Mouse (Mus musculus) hindbrain, embryonic 15.5 days (tissue): ENCODE results near the gene Vamp9. TPM values are rescaled to one million over a fixed set of nuclear protein-coding genes. Genes with fewer than 3 reads are reported as not detected.

Experiments
- ATAC-seq: fragments of 200-750 bp; cut with Nextera tagmentation; 2 replicates; pipeline ENCODE4 v1.8.0; 2017; ENCODE audit warnings: low read depth, moderate number of reproducible peaks, moderate TSS enrichment; ENCODE audit not compliant: low FRiP score
- H3K27ac ChIP-seq: fragments of 300-500 bp; sonication (generic); replicated peaks from 2 replicates; pipeline ENCODE4 v1.5.1; 2015; ENCODE audit warnings: mild to moderate bottlenecking, inconsistent platforms
- H3K27me3 ChIP-seq: fragments of 300-500 bp; sonication (generic); 2 replicates; pipeline ENCODE4 v1.6.1; 2015; ENCODE audit warnings: control low read depth, inconsistent platforms
- H3K36me3 ChIP-seq: fragments of 300-500 bp; sonication (generic); 2 replicates; pipeline ENCODE4 v1.6.1; 2015; ENCODE audit warnings: control low read depth, inconsistent platforms
- H3K4me1 ChIP-seq: fragments of 300-500 bp; sonication (generic); replicated peaks from 2 replicates; pipeline ENCODE4 v1.6.1; 2015; ENCODE audit warnings: control low read depth, inconsistent platforms
- H3K4me2 ChIP-seq: fragments of 300-500 bp; sonication (generic); 2 replicates; pipeline ENCODE4 v1.6.1; 2015; ENCODE audit warnings: moderate library complexity, mild to moderate bottlenecking, inconsistent platforms
- H3K4me3 ChIP-seq: fragments of 300-500 bp; sonication (generic); 2 replicates; pipeline ENCODE4 v1.5.1; 2015; ENCODE audit warnings: mild to moderate bottlenecking, inconsistent platforms
- H3K9ac ChIP-seq: fragments of 300-500 bp; sonication (generic); 2 replicates; pipeline ENCODE4 v1.6.1; 2015; ENCODE audit warnings: inconsistent platforms
- H3K9me3 ChIP-seq: fragments of 300-500 bp; sonication (generic); 2 replicates; pipeline ENCODE4 v1.6.1; 2016; ENCODE audit warnings: control low read depth, inconsistent platforms
- WGBS: fragments of 180-500 bp; shearing (Covaris S2); methylation state at CpG from one replicate; pipeline ENCODE4 v1.1.7; 2015; 5-methylcytosine and 5-hydroxymethylcytosine counted together
- polyA plus RNA-seq: library from polyadenylated mRNA; unstranded; fragments of >200 nt; fragmentation: Nextera tagmentation; extraction: Ambion mirVana; gene quantifications from 2 replicates; pipeline ENCODE4 v1.2.1, GENCODE M21; 2015

Vamp9 gene
- polyA plus RNA-seq, 1 experiment from 2014 or later, result 1.2 TPM

DNA sequence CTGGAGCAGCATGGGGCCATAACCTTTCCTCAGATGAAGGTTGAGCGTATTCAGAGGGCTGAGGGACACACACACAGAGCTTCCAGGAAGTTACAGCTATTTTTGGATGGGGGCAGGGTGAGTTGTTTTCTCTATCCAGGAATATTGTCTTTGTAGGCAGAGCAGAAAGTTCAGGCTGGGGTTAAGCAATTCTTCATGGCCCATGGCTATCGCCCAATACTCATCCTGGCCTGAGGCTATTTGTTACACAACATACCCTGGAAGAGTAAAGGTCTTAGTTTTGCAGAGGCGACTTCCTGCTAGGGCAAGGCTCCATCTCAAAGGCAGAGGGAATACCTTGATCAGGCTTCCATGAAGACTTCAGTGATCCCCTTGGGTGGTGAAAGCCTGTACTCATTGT is 88.1 kb downstream of the Vamp9 start:
- Histone ChIP-seq H3K4me2 (no peak overlapping the region), H3K9ac (no peak overlapping the region), H3K4me3 (no peak overlapping the region), H3K27me3 (no peaks in the 10 kb centered on the region), H3K9me3 (no peaks in the 10 kb centered on the region), H3K36me3 (no peaks in the 10 kb centered on the region), H3K4me1 (no peaks in the 10 kb centered on the region), H3K27ac (no peak overlapping the region)
- 82% methylated on average over 3 of the region's 3 CpGs for WGBS
- no peak for ATAC-seq

DNA sequence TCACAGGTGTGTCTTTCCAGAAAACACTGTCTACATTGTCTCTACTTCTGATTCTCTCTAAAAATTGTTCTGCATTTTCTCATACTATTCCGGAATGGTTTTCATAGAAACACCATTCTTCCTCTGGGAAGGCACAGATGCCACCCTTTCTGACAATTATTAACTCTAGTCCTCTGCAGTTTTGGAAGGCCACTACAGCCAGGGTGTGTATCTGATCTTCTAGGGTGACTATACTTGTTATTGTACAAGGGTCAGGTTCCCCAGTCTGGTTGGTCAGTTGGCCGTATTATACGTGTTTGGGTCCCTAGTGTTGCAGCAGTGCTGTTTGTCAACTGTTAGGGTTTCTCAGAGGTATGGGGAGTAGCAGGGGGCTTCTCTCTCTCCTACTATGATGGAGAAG is 88.6 kb downstream of the Vamp9 start:
- Histone ChIP-seq H3K4me2 (no peak overlapping the region), H3K9me3 (no peaks in the 10 kb centered on the region), H3K9ac (no peak overlapping the region), H3K27ac (no peak overlapping the region), H3K36me3 (no peaks in the 10 kb centered on the region), H3K4me3 (no peak overlapping the region), H3K4me1 (no peaks in the 10 kb centered on the region), H3K27me3 (no peaks in the 10 kb centered on the region)
- 98% methylated on average over 3 of the region's 3 CpGs for WGBS
- no peak for ATAC-seq

DNA sequence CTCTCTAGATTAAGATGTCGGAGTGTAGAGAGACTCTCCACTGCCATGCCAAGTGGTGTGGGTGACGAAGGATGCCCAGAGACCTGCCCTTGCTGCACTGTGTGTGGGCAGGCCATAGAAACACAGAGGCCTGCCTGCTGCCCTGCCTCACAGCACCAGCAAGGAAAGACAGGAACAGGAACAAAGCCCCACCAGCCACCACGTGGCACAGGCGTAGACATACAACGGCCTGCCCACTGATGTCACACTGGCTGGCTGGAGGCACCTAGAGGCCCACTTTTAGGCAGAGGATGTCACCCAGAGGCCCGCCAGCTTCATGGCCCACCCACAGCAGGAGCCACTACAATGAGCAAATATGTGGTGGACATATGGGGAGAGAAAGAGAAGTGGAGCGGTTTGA is 94.0 kb downstream of the Vamp9 start:
- Histone ChIP-seq H3K4me1 (no peaks in the 10 kb centered on the region), H3K4me3 (no peak overlapping the region), H3K36me3 (no peaks in the 10 kb centered on the region), H3K27ac (no peak overlapping the region), H3K9ac (no peak overlapping the region), H3K4me2 (no peak overlapping the region), H3K27me3 (no peaks in the 10 kb centered on the region), H3K9me3 (no peaks in the 10 kb centered on the region)
- no peak for ATAC-seq
- 76% methylated on average over 7 of the region's 7 CpGs for WGBS

DNA sequence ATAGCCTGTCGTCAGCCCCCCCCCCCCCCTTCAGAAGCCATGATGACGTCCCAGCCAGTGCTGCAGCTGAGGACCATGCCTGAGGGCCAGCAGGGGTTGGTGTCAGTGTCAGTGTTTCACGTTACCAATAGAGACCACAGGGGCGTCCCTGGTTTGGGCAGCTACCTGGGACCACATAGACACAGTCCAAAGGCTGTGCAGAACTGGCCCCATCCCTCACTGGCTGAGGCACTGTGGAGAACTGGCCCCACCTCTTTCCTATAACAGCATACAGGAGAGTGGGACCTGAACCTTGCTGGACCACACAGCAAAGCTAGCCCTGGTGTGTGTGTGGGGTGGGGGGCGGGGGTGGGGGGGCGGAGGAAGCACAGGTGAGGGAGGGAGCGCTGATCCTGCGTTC is 94.4 kb downstream of the Vamp9 start:
- WGBS, result 40% methylated on average over 6 of the region's 8 CpGs
- H3K36me3 ChIP-seq, result no peaks in the 10 kb centered on the region

More for the DNA sequence above, 94.4 kb downstream of the Vamp9 start:
- H3K9me3 ChIP-seq, result no peaks in the 10 kb centered on the region
- no peak overlapping the region for H3K4me3 ChIP-seq
- no peaks in the 10 kb centered on the region for H3K27me3 ChIP-seq
- H3K9ac ChIP-seq, result no peak overlapping the region
- H3K4me1 ChIP-seq, result no peaks in the 10 kb centered on the region
- H3K4me2 ChIP-seq, result no peak overlapping the region
- peak; percentile 15; the same call in 1 of the 2 replicates for ATAC-seq
- no peak overlapping the region for H3K27ac ChIP-seq

Other genes starting within 250 kb of the Vamp9 start
- 54.2 and 56.7 TPM in 2 replicates for gene Rasgef1b, start 177.2 kb upstream of the Vamp9 start, polyA plus RNA-seq
- 161 and 172 TPM in 2 replicates for gene Hnrnpd, start 72.7 kb downstream of the Vamp9 start, polyA plus RNA-seq
- 2.5 and 3.8 TPM in 2 replicates for gene 4930524J08Rik, start 72.8 kb downstream of the Vamp9 start, polyA plus RNA-seq
- gene Hnrnpdl, start 133.4 kb downstream of the Vamp9 start, polyA plus RNA-seq, result 186 and 197 TPM in 2 replicates
- gene Enoph1, start 133.7 kb downstream of the Vamp9 start, polyA plus RNA-seq, result 50.6 and 55.5 TPM in 2 replicates